Mouse (Mus musculus) MEL (cell line): Measurements from ENCODE around the gene Gxylt1. TPM values are rescaled to one million over a fixed set of nuclear protein-coding genes. Genes with fewer than 3 reads are reported as not detected.

Experiments
- DNase-seq: peaks from one replicate; pipeline ENCODE4 v3.0.0; 2011; ENCODE audit warnings: low read depth, low spot score
- H3K27ac ChIP-seq: 2 replicates; pipeline ENCODE4 v1.5.1; 2012; ENCODE audit warnings: low read depth, mild to moderate bottlenecking, control low read depth, low read length, moderate library complexity; ENCODE audit not compliant: control insufficient read depth
- H3K27me3 ChIP-seq, 2 experiments: fragments of 150-350 bp in 1 of 2; sonication (generic) in 1 of 2; 2 replicates each; pipeline ENCODE4 v1.6.1; 2012; ENCODE audit warnings: low read length in 2 of 2, mild to moderate bottlenecking in 2 of 2, improper control_type of control experiment in 1 of 2, moderate library complexity in 1 of 2; ENCODE audit not compliant: insufficient read depth in 2 of 2, control insufficient read depth in 1 of 2
- H3K36me3 ChIP-seq, 2 experiments: 2 replicates each; pipeline ENCODE4 v1.6.1; 2012 to 2014; ENCODE audit warnings: low read length in 2 of 2, improper control_type of control experiment in 1 of 2, inconsistent platforms in 1 of 2, mild to moderate bottlenecking in 1 of 2; ENCODE audit not compliant: insufficient read depth in 2 of 2, control insufficient read depth in 1 of 2
- H3K4me1 ChIP-seq, 2 experiments: fragments of 150-350 bp in 1 of 2; sonication (generic) in 1 of 2; 2 replicates each; pipeline ENCODE4 v1.6.1; 2012; ENCODE audit warnings: low read length in 2 of 2, improper control_type of control experiment in 1 of 2, mild to moderate bottlenecking in 1 of 2; ENCODE audit not compliant: insufficient read depth in 2 of 2, control insufficient read depth in 1 of 2
- H3K4me3 ChIP-seq, 2 experiments: fragments of 150-350 bp in 1 of 2; sonication (generic) in 1 of 2; 2 replicates each; pipeline ENCODE4 v1.5.1; 2012; ENCODE audit warnings: low read depth in 2 of 2, low read length in 2 of 2, mild to moderate bottlenecking in 2 of 2, moderate library complexity in 2 of 2, control low read depth in 1 of 2, improper control_type of control experiment in 1 of 2; ENCODE audit not compliant: control insufficient read depth in 1 of 2, insufficient read depth in 1 of 2
- H3K79me2 ChIP-seq: 2 replicates; pipeline ENCODE4 v1.6.1; 2012; ENCODE audit warnings: mild to moderate bottlenecking, low read length, moderate library complexity; ENCODE audit not compliant: control insufficient read depth, poor library complexity, insufficient read depth
- H3K9ac ChIP-seq: 2 replicates; pipeline ENCODE4 v1.6.1; 2012; ENCODE audit warnings: low read depth, mild to moderate bottlenecking, control low read depth, low read length, moderate library complexity; ENCODE audit not compliant: control insufficient read depth, poor library complexity, severe bottlenecking
- H3K9me3 ChIP-seq: fragments of 150-350 bp; sonication (generic); replicated peaks from 2 replicates; pipeline ENCODE4 v1.6.1; 2012; ENCODE audit warnings: mild to moderate bottlenecking, low read length, improper control_type of control experiment, moderate library complexity; ENCODE audit not compliant: insufficient read depth
- BHLHE40 ChIP-seq: IDR thresholded peaks from 2 replicates; pipeline ENCODE4 v1.6.1; 2012; ENCODE audit warnings: low read depth, mild to moderate bottlenecking, inconsistent platforms, low read length, improper control_type of control experiment, borderline replicate concordance
- CHD1 ChIP-seq: IDR thresholded peaks from 2 replicates; pipeline ENCODE4 v1.6.1; 2012; ENCODE audit warnings: low read depth, mild to moderate bottlenecking, inconsistent platforms, low read length, improper control_type of control experiment
- CHD2 ChIP-seq: IDR thresholded peaks from 2 replicates; pipeline ENCODE4 v1.6.1; 2011; ENCODE audit warnings: low read length, improper control_type of control experiment
- CTCF ChIP-seq, 3 experiments: IDR thresholded peaks in 2 of 3; conservative IDR thresholded peaks in 1 of 3; 2 replicates each; pipeline ENCODE4 v1.5.1; 2011 to 2012; ENCODE audit warnings: low read length in 3 of 3, low read depth in 2 of 3, mild to moderate bottlenecking in 2 of 3, improper control_type of control experiment in 1 of 3, inconsistent platforms in 1 of 3, mixed read lengths in 1 of 3, moderate library complexity in 1 of 3; ENCODE audit not compliant: control insufficient read depth in 1 of 3, insufficient read depth in 1 of 3, poor library complexity in 1 of 3, severe bottlenecking in 1 of 3
- E2F4 ChIP-seq: IDR thresholded peaks from 2 replicates; pipeline ENCODE4 v1.6.1; 2011; ENCODE audit warnings: low read depth, low read length, improper control_type of control experiment, borderline replicate concordance
- EP300 ChIP-seq, 2 experiments: IDR thresholded peaks; 2 replicates each; pipeline ENCODE4 v1.6.1; 2011; ENCODE audit warnings: improper control_type of control experiment in 2 of 2, low read length in 2 of 2, low read depth in 1 of 2, mild to moderate bottlenecking in 1 of 2
- ETS1 ChIP-seq: IDR thresholded peaks from 2 replicates; pipeline ENCODE4 v1.6.1; 2012; ENCODE audit warnings: low read depth, mild to moderate bottlenecking, inconsistent platforms, low read length, improper control_type of control experiment, moderate library complexity
- GABPA ChIP-seq: IDR thresholded peaks from 2 replicates; pipeline ENCODE4 v1.6.1; 2012; ENCODE audit warnings: low read depth, mild to moderate bottlenecking, inconsistent platforms, low read length, improper control_type of control experiment, moderate library complexity
- MAFK ChIP-seq: IDR thresholded peaks from 2 replicates; pipeline ENCODE4 v1.6.1; 2011; ENCODE audit warnings: low read depth, mild to moderate bottlenecking, low read length, improper control_type of control experiment, borderline replicate concordance
- MAZ ChIP-seq: IDR thresholded peaks from 2 replicates; pipeline ENCODE4 v1.6.1; 2012; ENCODE audit warnings: low read depth, mild to moderate bottlenecking, inconsistent platforms, low read length, improper control_type of control experiment
- MEF2A ChIP-seq: IDR thresholded peaks from 2 replicates; pipeline ENCODE4 v1.6.1; 2014; ENCODE audit warnings: low read depth, mild to moderate bottlenecking, inconsistent platforms, low read length, improper control_type of control experiment; ENCODE audit not compliant: poor library complexity, insufficient replicate concordance, severe bottlenecking; ENCODE audit errors: extremely low read depth
- MYC ChIP-seq: IDR thresholded peaks from 2 replicates; pipeline ENCODE4 v1.6.1; 2011; ENCODE audit warnings: low read depth, mild to moderate bottlenecking, low read length, improper control_type of control experiment, moderate library complexity
- NELFE ChIP-seq: IDR thresholded peaks from 2 replicates; pipeline ENCODE4 v1.6.1; 2011; ENCODE audit warnings: low read depth, low read length, improper control_type of control experiment
- NRF1 ChIP-seq: IDR thresholded peaks from 2 replicates; pipeline ENCODE4 v1.6.1; 2014; ENCODE audit warnings: low read depth, mild to moderate bottlenecking, inconsistent platforms, low read length, improper control_type of control experiment, moderate library complexity; ENCODE audit not compliant: poor library complexity, insufficient read depth, severe bottlenecking
- POLR2A ChIP-seq, 2 experiments: IDR thresholded peaks; 2 replicates each; pipeline ENCODE4 v1.6.1; 2011 to 2012; ENCODE audit warnings: low read length in 2 of 2, mild to moderate bottlenecking in 2 of 2, control low read depth in 1 of 2, improper control_type of control experiment in 1 of 2, low read depth in 1 of 2, moderate library complexity in 1 of 2; ENCODE audit not compliant: control insufficient read depth in 1 of 2, insufficient read depth in 1 of 2, poor library complexity in 1 of 2
- POLR2AphosphoS2 ChIP-seq: IDR thresholded peaks from 2 replicates; pipeline ENCODE4 v1.6.1; 2011; ENCODE audit warnings: low read length, improper control_type of control experiment
- POLR2AphosphoS5 ChIP-seq: IDR thresholded peaks from 2 replicates; pipeline ENCODE4 v1.6.1; 2012; ENCODE audit warnings: low read depth, borderline replicate concordance, mild to moderate bottlenecking, inconsistent platforms, low read length, moderate library complexity, mixed read lengths
- RAD21 ChIP-seq: IDR thresholded peaks from 2 replicates; pipeline ENCODE4 v1.6.1; 2011; ENCODE audit warnings: mild to moderate bottlenecking, low read depth, low read length, improper control_type of control experiment
- RCOR1 ChIP-seq: IDR thresholded peaks from 2 replicates; pipeline ENCODE4 v1.6.1; 2012; ENCODE audit warnings: low read depth, mild to moderate bottlenecking, inconsistent platforms, low read length, improper control_type of control experiment
- SIN3A ChIP-seq: IDR thresholded peaks from 2 replicates; pipeline ENCODE4 v1.6.1; 2012; ENCODE audit warnings: low read length, improper control_type of control experiment, inconsistent platforms
- SMC3 ChIP-seq: IDR thresholded peaks from 2 replicates; pipeline ENCODE4 v1.6.1; 2011; ENCODE audit warnings: low read depth, low read length, improper control_type of control experiment
- TAL1 ChIP-seq: IDR thresholded peaks from 2 replicates; pipeline ENCODE4 v1.6.1; 2012; ENCODE audit warnings: mild to moderate bottlenecking, inconsistent platforms, low read length, moderate library complexity, mixed read lengths
- TBP ChIP-seq: IDR thresholded peaks from 2 replicates; pipeline ENCODE4 v1.8.0; 2011; ENCODE audit warnings: low read depth, low read length, improper control_type of control experiment
- TCF12 ChIP-seq: IDR thresholded peaks from 2 replicates; pipeline ENCODE4 v1.6.1; 2014; ENCODE audit warnings: low read depth, mild to moderate bottlenecking, inconsistent platforms, low read length, improper control_type of control experiment, moderate library complexity
- UBTF ChIP-seq: IDR thresholded peaks from 2 replicates; pipeline ENCODE4 v1.6.1; 2012; ENCODE audit warnings: low read depth, mild to moderate bottlenecking, inconsistent platforms, low read length, improper control_type of control experiment, moderate library complexity, borderline replicate concordance; ENCODE audit not compliant: insufficient read depth
- ZC3H11A ChIP-seq: IDR thresholded peaks from 2 replicates; pipeline ENCODE4 v1.6.1; 2012; ENCODE audit warnings: low read depth, mild to moderate bottlenecking, inconsistent platforms, low read length, improper control_type of control experiment
- ZNF384 ChIP-seq: IDR thresholded peaks from 2 replicates; pipeline ENCODE4 v1.6.1; 2012; ENCODE audit warnings: low read depth, mild to moderate bottlenecking, inconsistent platforms, low read length, improper control_type of control experiment
- polyA plus RNA-seq, 2 experiments: library from polyadenylated mRNA; stranded (reverse) in 1 of 2; unstranded in 1 of 2; fragments of >175 nt in 1 of 2; fragments of >200 nt in 1 of 2; gene quantifications; 2 replicates each; pipeline versions ENCODE4 v1.2.1 to v1.2.4; 2012; ENCODE audit warnings: low replicate concordance in 2 of 2, low read depth in 1 of 2; ENCODE audit not compliant: insufficient read length in 2 of 2, insufficient read depth in 1 of 2, missing spikeins in 1 of 2
- total RNA-seq: library from RNA; depleted of rRNA; stranded (reverse); fragments of 300-350 nt; gene quantifications from 2 replicates; pipeline ENCODE4 v1.2.3, GENCODE M21; 2012

Gxylt1 gene
- total and polyA plus RNA-seq, 3 experiments: 5.3 to 48.9 (median 9.9) TPM

DNA sequence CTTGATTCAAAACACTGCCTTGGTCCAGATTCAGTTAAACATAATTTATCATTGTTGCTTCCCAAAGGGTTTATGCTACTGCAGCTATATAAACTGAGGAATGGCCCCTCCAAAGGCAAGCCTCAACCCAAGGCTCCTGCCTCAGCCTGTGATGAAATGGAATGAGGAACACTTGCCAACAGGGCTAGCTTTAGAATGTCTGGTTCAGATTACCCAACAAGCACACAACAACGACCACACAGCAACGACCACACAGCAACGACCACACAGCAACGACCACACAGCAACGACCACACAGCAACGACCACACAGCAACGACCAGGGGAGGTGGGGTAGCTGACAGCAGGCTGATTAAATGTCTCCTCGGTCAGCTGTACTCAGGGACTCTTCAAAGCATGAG, 15.0 kb downstream of the Gxylt1 start:
- Histone ChIP-seq H3K27ac (no peak overlapping the region), H3K9ac (no peak overlapping the region), H3K36me3 (peaks cover 0 to 2% of the 10 kb centered on the region in 2 experiments; a peak in 1 of 4 replicates), H3K79me2 (no peaks in the 10 kb centered on the region), H3K27me3 (no peaks in the 10 kb centered on the region), H3K4me1 (no peaks in the 10 kb centered on the region), H3K4me3 (no peak overlapping the region), H3K9me3 (no peaks in the 10 kb centered on the region)
- DNase-seq: no peak
- TF ChIP-seq SMC3: no peak
- TF ChIP-seq TBP: no peak
- no peak for TF ChIP-seq E2F4
- TF ChIP-seq ZNF384: no peak
- no peak for TF ChIP-seq UBTF
- TF ChIP-seq MAFK: no peak
- no peak for TF ChIP-seq MAZ
- no peak for TF ChIP-seq RCOR1
- no peak for TF ChIP-seq RAD21
- no peak for TF ChIP-seq GABPA
- no peak for TF ChIP-seq NRF1
- no peak for TF ChIP-seq BHLHE40
- no peak for TF ChIP-seq ETS1
- no peak for TF ChIP-seq MEF2A
- TF ChIP-seq POLR2A (IDR thresholded peaks at IDR 0.05; ENCODE audit: control insufficient read depth in 1 of 2, insufficient read depth in 1 of 2, low read depth in 1 of 2, low read length in 2 of 2, poor library complexity in 1 of 2): no peak
- TF ChIP-seq POLR2AphosphoS5: no peak
- no peak for TF ChIP-seq SIN3A
- no peak for TF ChIP-seq CHD2
- no peak for TF ChIP-seq ZC3H11A
- no peak for TF ChIP-seq TCF12

GRCm38 (mm10) chr15:93255295-93255694, 19.7 kb downstream of the Gxylt1 start:
- Histone ChIP-seq H3K9ac (no peak overlapping the region), H3K27ac (no peak overlapping the region), H3K27me3 (no peaks in the 10 kb centered on the region), H3K4me1 (no peaks in the 10 kb centered on the region)
- no peak for TF ChIP-seq ETS1
- no peak for TF ChIP-seq MYC
- no peak for TF ChIP-seq MEF2A
- TF ChIP-seq CHD1: no peak
- no peak for TF ChIP-seq UBTF
- no peak for TF ChIP-seq ZNF384
- TF ChIP-seq CTCF (IDR thresholded peaks at IDR 0.05 in 2 of 3, conservative IDR thresholded peaks at IDR 0.05 in 1 of 3; ENCODE audit: control insufficient read depth in 1 of 3, insufficient read depth in 1 of 3, low read depth in 2 of 3, low read length in 3 of 3, poor library complexity in 1 of 3, severe bottlenecking in 1 of 3): no peak
- TF ChIP-seq EP300 (IDR thresholded peaks at IDR 0.05; ENCODE audit: low read depth in 1 of 2, low read length in 2 of 2): no peak
- TF ChIP-seq POLR2AphosphoS2: no peak
- TF ChIP-seq RAD21: no peak
- no peak for TF ChIP-seq NELFE
- TF ChIP-seq ZC3H11A: no peak
- TF ChIP-seq RCOR1: no peak
- no peak for TF ChIP-seq TAL1
- TF ChIP-seq MAFK: no peak
- TF ChIP-seq, all 39 proteins: peak for 0
- no peaks in the 10 kb centered on the region for H3K9me3 ChIP-seq
- no peaks in the 10 kb centered on the region for H3K79me2 ChIP-seq
- peaks cover 2% of the 10 kb centered on the region in 2 experiments; a peak in 2 of 4 replicates for H3K36me3 ChIP-seq
- H3K4me3 ChIP-seq: no peak overlapping the region
- no peak for DNase-seq
